Mouse (Mus musculus) liver, adult 2 months (tissue): Measurements from ENCODE around the gene Map3k12. TPM values are rescaled to one million over a fixed set of nuclear protein-coding genes. Genes with fewer than 3 reads are reported as not detected.
A peak's percentile ranks its signal among the peaks of the same experiment; 100 is the strongest.

Source experiments
- DNase-seq: peaks from one replicate; pipeline ENCODE4 v3.0.0-alpha.2; 2011; ENCODE audit warnings: low read depth, low spot score; ENCODE audit errors: extremely low read depth
- H3K27ac ChIP-seq: fragments of 200-500 bp; replicated peaks from 2 replicates; pipeline ENCODE4 v1.5.1; 2012; ENCODE audit warnings: low read depth, mild to moderate bottlenecking, control low read depth, inconsistent platforms, low read length; ENCODE audit not compliant: insufficient read depth
- H3K27me3 ChIP-seq: fragments of 200-500 bp; 2 replicates; pipeline ENCODE4 v1.6.1; 2012; ENCODE audit warnings: mild to moderate bottlenecking, moderate library complexity, low read length, inconsistent platforms; ENCODE audit not compliant: control insufficient read depth, insufficient read depth
- H3K36me3 ChIP-seq: fragments of 200-500 bp; 2 replicates; pipeline ENCODE4 v1.6.1; 2012; ENCODE audit warnings: low read length, inconsistent platforms; ENCODE audit not compliant: control insufficient read depth, insufficient read depth
- H3K4me1 ChIP-seq: fragments of 200-500 bp; 2 replicates; pipeline ENCODE4 v1.6.1; 2011; ENCODE audit warnings: low read length; ENCODE audit not compliant: control insufficient read depth, insufficient read depth
- H3K4me3 ChIP-seq: fragments of 200-500 bp; 2 replicates; pipeline ENCODE4 v1.5.1; 2011; ENCODE audit warnings: low read depth, mild to moderate bottlenecking, control low read depth, low read length, moderate library complexity; ENCODE audit not compliant: insufficient read depth
- H3K79me2 ChIP-seq: fragments of 200-500 bp; 2 replicates; pipeline ENCODE4 v1.6.1; 2012; ENCODE audit warnings: inconsistent platforms, mild to moderate bottlenecking, low read length, moderate library complexity; ENCODE audit not compliant: control insufficient read depth, insufficient read depth
- H3K9ac ChIP-seq: fragments of 200-500 bp; 2 replicates; pipeline ENCODE4 v1.6.1; 2012; ENCODE audit warnings: low read depth, mild to moderate bottlenecking, control low read depth, inconsistent platforms, low read length
- CTCF ChIP-seq: fragments of 200-500 bp; IDR thresholded peaks from 2 replicates; pipeline ENCODE4 v1.5.1; 2011; ENCODE audit warnings: low read depth, low read length, control low read depth
- POLR2A ChIP-seq: fragments of 200-500 bp; IDR thresholded peaks from 2 replicates; pipeline ENCODE4 v1.6.1; 2011; ENCODE audit warnings: low read length, control low read depth; ENCODE audit not compliant: insufficient read depth; ENCODE audit errors: extremely low read depth
- WGBS: fragments of 180-500 bp; shearing (Covaris S2); methylation state at CpG from one replicate; pipeline ENCODE4 v1.1.7; 2018; 5-methylcytosine and 5-hydroxymethylcytosine counted together
- polyA plus RNA-seq: library from polyadenylated mRNA; depleted of rRNA; stranded (reverse); fragments of >200 nt; gene quantifications from 2 replicates; pipeline ENCODE4 v1.2.3, GENCODE M21; 2012; rRNA removed
- total RNA-seq: library from RNA; depleted of rRNA; stranded (reverse); fragments of >200 nt; gene quantifications from 2 replicates; pipeline ENCODE4 v1.2.3, GENCODE M21; 2014; rRNA removed

The Map3k12 gene
- total and polyA plus RNA-seq, 2 experiments, result 0.43 to 0.46 TPM

GRCm38 (mm10) chr15:102451666-102452430 lies 65.0 kb downstream of the Map3k12 start:
- H3K4me1 ChIP-seq, result no peaks in the 10 kb centered on the region
- no peaks in the 10 kb centered on the region for H3K27me3 ChIP-seq
- no peak overlapping the region for H3K27ac ChIP-seq
- 87% methylated on average over 26 of the region's 26 CpGs for WGBS
- no peak for TF ChIP-seq CTCF
- TF ChIP-seq POLR2A, result no peak
- DNase-seq, result no peak
- H3K9ac ChIP-seq, result no peak overlapping the region
- H3K36me3 ChIP-seq, result no peaks in the 10 kb centered on the region
- H3K4me3 ChIP-seq, result no peak overlapping the region
- H3K79me2 ChIP-seq, result no peaks in the 10 kb centered on the region

- DNase-seq, result peak; percentile 88
- 5% methylated on average over 7 of the region's 7 CpGs for WGBS
- Histone ChIP-seq H3K79me2 (no peaks in the 10 kb centered on the region), H3K27me3 (no peaks in the 10 kb centered on the region), H3K36me3 (no peaks in the 10 kb centered on the region), H3K4me1 (no peaks in the 10 kb centered on the region), H3K27ac (peak overlapping the region; percentile 87), H3K4me3 (peak overlapping the region; percentile 3; the same call in 1 of the 2 replicates), H3K9ac (peak overlapping the region; percentile 57)
- TF ChIP-seq CTCF, result no peak
- 0 out of 2 replicates have a peak, but pooled peaks have one; percentile 11 for TF ChIP-seq POLR2A
Measured at GRCm38 (mm10) chr15:102450928-102451327, 65.9 kb downstream of the Map3k12 start.

GRCm38 (mm10) chr15:102449366-102449765 lies 67.5 kb downstream of the Map3k12 start:
- no peaks in the 10 kb centered on the region for H3K79me2 ChIP-seq
- H3K27me3 ChIP-seq, result no peaks in the 10 kb centered on the region
- no peak overlapping the region for H3K27ac ChIP-seq
- TF ChIP-seq POLR2A (no peak), CTCF (no peak)
- no peak overlapping the region for H3K4me3 ChIP-seq
- H3K36me3 ChIP-seq, result no peaks in the 10 kb centered on the region
- no peak overlapping the region for H3K9ac ChIP-seq
- WGBS, result 84% methylated on average over 8 of the region's 8 CpGs
- DNase-seq, result no peak
- no peaks in the 10 kb centered on the region for H3K4me1 ChIP-seq

Other genes with a start within 250 kb of the Map3k12 start
- not detected in 2 replicates for gene Gm9918, start 246.5 kb downstream of the Map3k12 start, total RNA-seq
- 0.05 TPM in 1 of 2 replicates, not detected in the other for gene Gm9918, start 246.5 kb downstream of the Map3k12 start, polyA plus RNA-seq
- 8.5 and 10.1 TPM in 2 replicates for gene Mfsd5, start 237.6 kb downstream of the Map3k12 start, total RNA-seq
- 44.3 and 51.4 TPM in 2 replicates for gene Mfsd5, start 237.6 kb downstream of the Map3k12 start, polyA plus RNA-seq
- 0.09 and 0.27 TPM in 2 replicates for gene Espl1, start 220.8 kb downstream of the Map3k12 start, total RNA-seq
- gene Espl1, start 220.8 kb downstream of the Map3k12 start, polyA plus RNA-seq, result 0.11 and 0.21 TPM in 2 replicates
- gene Pfdn5, start 190.9 kb downstream of the Map3k12 start, total RNA-seq, result 137 and 195 TPM in 2 replicates
- gene Pfdn5, start 190.9 kb downstream of the Map3k12 start, polyA plus RNA-seq, result 44.6 and 45.2 TPM in 2 replicates
- gene Myg1, start 185.4 kb downstream of the Map3k12 start, total RNA-seq, result 25.5 and 27.6 TPM in 2 replicates
- gene Myg1, start 185.4 kb downstream of the Map3k12 start, polyA plus RNA-seq, result 32.0 and 32.3 TPM in 2 replicates
- gene Aaas, start 166.3 kb downstream of the Map3k12 start, total RNA-seq, result 4.0 and 8.3 TPM in 2 replicates
- 18.9 and 24.0 TPM in 2 replicates for gene Aaas, start 166.3 kb downstream of the Map3k12 start, polyA plus RNA-seq
- not detected in 2 replicates for gene Sp7, start 149.9 kb downstream of the Map3k12 start, total RNA-seq
- not detected in 2 replicates for gene Sp7, start 149.9 kb downstream of the Map3k12 start, polyA plus RNA-seq
- gene Sp1, start 110.9 kb downstream of the Map3k12 start, total RNA-seq, result 16.7 and 18.2 TPM in 2 replicates
- 7.3 and 7.6 TPM in 2 replicates for gene Sp1, start 110.9 kb downstream of the Map3k12 start, polyA plus RNA-seq
- 0.07 and 0.09 TPM in 2 replicates for gene Amhr2, start 71.7 kb downstream of the Map3k12 start, total RNA-seq
- gene Amhr2, start 71.7 kb downstream of the Map3k12 start, polyA plus RNA-seq, result 0.40 and 0.49 TPM in 2 replicates
- 7.3 and 11.1 TPM in 2 replicates for gene Prr13, start 58.0 kb downstream of the Map3k12 start, total RNA-seq
- 93.4 and 98.3 TPM in 2 replicates for gene Prr13, start 58.0 kb downstream of the Map3k12 start, polyA plus RNA-seq
- 112 and 189 TPM in 2 replicates for gene Pcbp2, start 46.5 kb downstream of the Map3k12 start, total RNA-seq
- gene Pcbp2, start 46.5 kb downstream of the Map3k12 start, polyA plus RNA-seq, result 261 and 273 TPM in 2 replicates
- not detected in 2 replicates for gene Gm10337, start 13.3 kb downstream of the Map3k12 start, total RNA-seq
- gene Gm10337, start 13.3 kb downstream of the Map3k12 start, polyA plus RNA-seq, result not detected in 2 replicates
- 15.2 and 16.0 TPM in 2 replicates for gene Tarbp2, start 1.1 kb upstream of the Map3k12 start, total RNA-seq
- 34.1 and 40.6 TPM in 2 replicates for gene Tarbp2, start 1.1 kb upstream of the Map3k12 start, polyA plus RNA-seq
- 0.27 and 0.65 TPM in 2 replicates for gene Npff, start 7.9 kb upstream of the Map3k12 start, total RNA-seq
- gene Npff, start 7.9 kb upstream of the Map3k12 start, polyA plus RNA-seq, result 1.4 and 3.5 TPM in 2 replicates
- not detected in 2 replicates for gene Gm28047, start 108.0 kb upstream of the Map3k12 start, total RNA-seq
- not detected in 2 replicates for gene Gm28047, start 108.0 kb upstream of the Map3k12 start, polyA plus RNA-seq
- 10.1 and 12.6 TPM in 2 replicates for gene Atf7, start 108.4 kb upstream of the Map3k12 start, total RNA-seq
- 27.8 and 41.1 TPM in 2 replicates for gene Atf7, start 108.4 kb upstream of the Map3k12 start, polyA plus RNA-seq
- 149 and 181 TPM in 2 replicates for gene Atp5g2, start 155.3 kb upstream of the Map3k12 start, total RNA-seq
- gene Atp5g2, start 155.3 kb upstream of the Map3k12 start, polyA plus RNA-seq, result 342 and 359 TPM in 2 replicates
- gene Calcoco1, start 205.1 kb upstream of the Map3k12 start, total RNA-seq, result 19.1 and 20.5 TPM in 2 replicates
- gene Calcoco1, start 205.1 kb upstream of the Map3k12 start, polyA plus RNA-seq, result 20.7 and 22.8 TPM in 2 replicates